Mouse (Mus musculus): ENCODE measurements around the gene Anapc16.

DNA sequence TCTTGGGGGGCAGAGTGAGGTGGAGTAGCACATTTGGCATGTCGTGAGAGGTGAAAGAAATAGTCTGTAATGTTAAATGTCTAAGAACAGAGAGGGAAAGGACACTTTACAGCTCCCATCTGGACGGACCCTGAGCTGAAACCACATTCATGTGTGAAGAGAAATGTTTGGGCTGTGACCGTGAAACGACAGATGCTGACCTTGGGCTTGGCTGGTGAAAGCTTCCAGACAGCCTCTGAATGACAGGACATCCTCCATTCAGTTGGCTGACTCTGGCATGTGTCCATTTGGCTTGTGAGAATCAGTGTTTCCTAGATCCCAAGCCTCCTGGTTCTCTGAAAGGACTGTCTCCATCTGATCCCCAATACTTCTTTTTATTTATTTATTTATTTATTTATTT, 14.9 kb downstream of the Anapc16 start:
- TF ChIP-seq CTCF (IDR thresholded peaks at IDR 0.05; ENCODE audit: control insufficient read depth, insufficient read depth, low read length) (no peak), POLR2A (IDR thresholded peaks at IDR 0.05; ENCODE audit: borderline replicate concordance, control insufficient read depth, low read depth, low read length) (no peak)

Data from bone marrow, adult 2 months (tissue).